Mouse (Mus musculus) c-Kit-negative CD71-positive TER-119-positive erythroid progenitor cells, embryonic 14.5 days (primary cell): ENCODE measurements around the gene Gm4312.
"Not testable (repeated sequence)": the region's sequence is repeated elsewhere in the genome, so short reads cannot be mapped to it uniquely, and the experiment has no call there.

Source experiments
- DNase-seq: peaks from one replicate; pipeline ENCODE4 v3.0.0-alpha.2; 2013; ENCODE audit warnings: low read depth, low spot score

Gene Gm4312

DNA sequence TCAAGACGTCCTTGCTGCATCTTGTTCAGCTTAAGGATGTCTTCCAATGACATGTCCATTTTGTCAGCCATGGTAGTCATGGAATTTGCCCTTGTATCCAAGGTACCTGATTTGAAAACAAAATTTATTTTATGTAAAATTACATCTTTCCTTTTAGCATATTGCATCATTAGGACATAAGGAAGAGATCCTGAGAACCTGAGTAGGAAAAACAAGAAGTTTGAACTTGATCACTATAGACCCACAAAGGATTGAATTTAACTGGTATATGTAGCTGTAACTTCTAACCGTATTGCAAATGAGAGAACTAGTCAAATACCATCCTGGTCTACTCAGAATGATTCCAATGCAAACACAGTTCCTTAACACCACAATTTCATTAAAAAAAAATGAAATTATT, at the start of gene Gm4312:
Gm4312 (minus strand) TSS at position 101 of the 400 bp plus-strand sequence.
- not testable (repeated sequence) for DNase-seq

- DNase-seq = no peak
Observed at GRCm38 (mm10) chr10:100427592-100427991, 45.2 kb upstream of the Gm4312 start.

DNA sequence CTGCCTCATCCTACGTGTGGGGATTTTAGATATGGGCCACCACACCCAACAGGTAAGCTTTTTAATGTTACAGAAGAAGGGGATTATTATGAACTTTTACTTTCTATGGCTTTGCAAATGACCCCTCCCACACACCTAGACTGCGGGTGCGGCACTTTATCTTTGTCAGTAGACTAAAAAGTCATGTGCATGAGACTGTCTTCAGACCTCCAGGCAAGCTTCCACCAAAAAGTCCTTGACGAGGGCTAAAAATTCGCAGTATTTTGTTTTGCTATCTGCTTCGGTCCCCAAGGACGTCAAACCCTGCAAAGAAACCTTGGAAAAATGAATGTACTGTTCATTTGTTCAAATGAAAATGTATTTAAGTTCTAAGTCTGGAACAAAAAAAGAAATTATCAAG, 33.2 kb upstream of the Gm4312 start:
- DNase-seq = no peak

DNA sequence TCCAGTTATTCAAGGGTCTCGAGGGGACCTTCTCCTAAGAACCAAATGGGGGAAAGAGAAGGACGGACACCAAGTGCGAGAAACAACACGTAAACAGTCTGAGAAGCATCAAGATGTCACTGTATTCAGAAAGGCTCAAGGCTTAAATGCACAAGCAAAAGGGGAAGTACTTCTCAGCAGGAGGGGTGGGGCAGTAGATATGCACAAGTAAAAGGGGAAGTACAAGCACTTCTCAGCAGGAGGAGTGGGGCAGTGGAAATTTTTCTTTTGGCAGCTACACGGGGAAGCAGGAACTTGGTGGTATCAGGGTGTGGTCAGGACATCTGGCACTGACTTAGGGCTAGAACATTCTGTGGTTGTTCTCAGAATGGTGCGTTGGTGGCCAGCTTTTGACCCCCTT, 19.9 kb upstream of the Gm4312 start:
- not testable (repeated sequence) for DNase-seq

GRCm38 (mm10) chr10:100361038-100361437, 21.3 kb downstream of the Gm4312 start, which contains the start of gene Gm4307:
Gene Gm4307 (plus strand): TSS chr10:100361338.
- not testable (repeated sequence) for DNase-seq

DNA sequence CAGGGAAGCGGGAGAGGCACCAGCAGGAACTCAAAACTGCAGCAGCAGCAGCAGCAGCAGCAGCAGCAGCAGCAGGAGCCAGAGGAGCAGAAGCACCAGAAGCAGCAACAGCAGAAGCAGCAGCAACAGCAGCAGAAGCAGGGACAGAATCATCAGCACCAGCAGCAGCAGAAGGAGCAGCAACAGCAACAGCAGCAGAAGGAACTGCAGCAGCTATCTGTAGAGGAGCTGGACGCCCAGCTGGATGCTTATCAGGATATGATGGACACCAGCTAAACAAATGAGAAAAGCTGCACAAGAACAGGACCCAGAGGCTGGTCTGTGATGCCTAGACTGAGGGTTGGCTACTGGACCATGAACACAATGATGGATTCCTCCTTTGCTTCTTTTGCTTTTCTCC, 25.5 kb downstream of the Gm4312 start:
- DNase-seq = not testable (repeated sequence)

DNA sequence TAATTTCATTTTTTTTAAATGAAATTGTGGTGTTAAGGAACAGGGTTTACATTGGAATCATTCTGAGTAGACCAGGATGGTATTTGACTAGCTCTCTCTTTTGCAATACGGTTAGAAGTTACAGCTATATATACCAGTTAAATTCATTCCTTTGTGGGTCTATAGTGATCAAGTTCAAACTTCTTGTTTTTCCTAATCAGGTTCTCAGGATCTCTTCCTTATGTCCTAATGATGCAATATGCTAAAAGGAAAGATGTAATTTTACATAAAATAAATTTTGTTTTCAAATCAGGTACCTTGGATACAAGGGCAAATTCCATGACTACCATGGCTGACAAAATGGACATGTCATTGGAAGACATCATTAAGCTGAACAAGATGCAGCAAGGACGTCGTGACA, 31.6 kb downstream of the Gm4312 start, which contains the start of gene Gm4305:
Gm4305 (plus strand) TSS at position 301 of the 400 bp plus-strand sequence.
- DNase-seq = not testable (repeated sequence)

DNA sequence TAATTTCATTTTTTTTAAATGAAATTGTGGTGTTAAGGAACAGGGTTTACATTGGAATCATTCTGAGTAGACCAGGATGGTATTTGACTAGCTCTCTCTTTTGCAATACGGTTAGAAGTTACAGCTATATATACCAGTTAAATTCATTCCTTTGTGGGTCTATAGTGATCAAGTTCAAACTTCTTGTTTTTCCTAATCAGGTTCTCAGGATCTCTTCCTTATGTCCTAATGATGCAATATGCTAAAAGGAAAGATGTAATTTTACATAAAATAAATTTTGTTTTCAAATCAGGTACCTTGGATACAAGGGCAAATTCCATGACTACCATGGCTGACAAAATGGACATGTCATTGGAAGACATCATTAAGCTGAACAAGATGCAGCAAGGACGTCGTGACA, 36.7 kb downstream of the Gm4312 start, which contains the start of gene Gm4303:
Gm4303 (plus strand) TSS at position 301 of the 400 bp plus-strand sequence.
- not testable (repeated sequence) for DNase-seq

DNA sequence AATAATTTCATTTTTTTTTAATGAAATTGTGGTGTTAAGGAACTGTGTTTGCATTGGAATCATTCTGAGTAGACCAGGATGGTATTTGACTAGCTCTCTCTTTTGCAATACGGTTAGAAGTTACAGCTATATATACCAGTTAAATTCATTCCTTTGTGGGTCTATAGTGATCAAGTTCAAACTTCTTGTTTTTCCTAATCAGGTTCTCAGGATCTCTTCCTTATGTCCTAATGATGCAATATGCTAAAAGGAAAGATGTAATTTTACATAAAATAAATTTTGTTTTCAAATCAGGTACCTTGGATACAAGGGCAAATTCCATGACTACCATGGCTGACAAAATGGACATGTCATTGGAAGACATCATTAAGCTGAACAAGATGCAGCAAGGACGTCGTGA, 41.8 kb downstream of the Gm4312 start, which contains the start of gene Gm4302:
Gm4302 (plus strand) TSS at position 301 of the 400 bp plus-strand sequence.
- not testable (repeated sequence) for DNase-seq

DNA sequence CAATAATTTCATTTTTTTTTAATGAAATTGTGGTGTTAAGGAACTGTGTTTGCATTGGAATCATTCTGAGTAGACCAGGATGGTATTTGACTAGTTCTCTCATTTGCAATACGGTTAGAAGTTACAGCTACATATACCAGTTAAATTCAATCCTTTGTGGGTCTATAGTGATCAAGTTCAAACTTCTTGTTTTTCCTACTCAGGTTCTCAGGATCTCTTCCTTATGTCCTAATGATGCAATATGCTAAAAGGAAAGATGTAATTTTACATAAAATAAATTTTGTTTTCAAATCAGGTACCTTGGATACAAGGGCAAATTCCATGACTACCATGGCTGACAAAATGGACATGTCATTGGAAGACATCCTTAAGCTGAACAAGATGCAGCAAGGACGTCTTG, 47.0 kb downstream of the Gm4312 start, which contains the start of gene Gm4301:
Gm4301 (plus strand) TSS at position 301 of the 400 bp plus-strand sequence.
- DNase-seq = not testable (repeated sequence)
